Mouse (Mus musculus): Measurements from ENCODE around the gene B9d1.

Gene B9d1

GRCm38 (mm10) chr11:61545586-61545985 is 40.6 kb downstream of the B9d1 start:
- no peak for DNase-seq (ENCODE audit: low spot score)

- DNase-seq (ENCODE audit: low spot score), result no peak
These were observed 41.5 kb downstream of the B9d1 start for GRCm38 (mm10) chr11:61546452-61546851.

GRCm38 (mm10) chr11:61547710-61548109 is 42.8 kb downstream of the B9d1 start:
- DNase-seq (ENCODE audit: low spot score), result no peak

- DNase-seq (ENCODE audit: low spot score), result no peak
These were observed 45.7 kb downstream of the B9d1 start for GRCm38 (mm10) chr11:61550631-61551030.

- no peak for DNase-seq (ENCODE audit: low spot score)
These were observed 48.2 kb downstream of the B9d1 start for GRCm38 (mm10) chr11:61553015-61553754.

- no peak for DNase-seq (ENCODE audit: low spot score)
These were observed 54.6 kb downstream of the B9d1 start for GRCm38 (mm10) chr11:61559572-61559971.

- peak; percentile 18 for DNase-seq (ENCODE audit: low spot score)
These were observed 57.5 kb downstream of the B9d1 start for GRCm38 (mm10) chr11:61562421-61562820.

All from MN1 (cell line).